In the genomic region with DNA sequence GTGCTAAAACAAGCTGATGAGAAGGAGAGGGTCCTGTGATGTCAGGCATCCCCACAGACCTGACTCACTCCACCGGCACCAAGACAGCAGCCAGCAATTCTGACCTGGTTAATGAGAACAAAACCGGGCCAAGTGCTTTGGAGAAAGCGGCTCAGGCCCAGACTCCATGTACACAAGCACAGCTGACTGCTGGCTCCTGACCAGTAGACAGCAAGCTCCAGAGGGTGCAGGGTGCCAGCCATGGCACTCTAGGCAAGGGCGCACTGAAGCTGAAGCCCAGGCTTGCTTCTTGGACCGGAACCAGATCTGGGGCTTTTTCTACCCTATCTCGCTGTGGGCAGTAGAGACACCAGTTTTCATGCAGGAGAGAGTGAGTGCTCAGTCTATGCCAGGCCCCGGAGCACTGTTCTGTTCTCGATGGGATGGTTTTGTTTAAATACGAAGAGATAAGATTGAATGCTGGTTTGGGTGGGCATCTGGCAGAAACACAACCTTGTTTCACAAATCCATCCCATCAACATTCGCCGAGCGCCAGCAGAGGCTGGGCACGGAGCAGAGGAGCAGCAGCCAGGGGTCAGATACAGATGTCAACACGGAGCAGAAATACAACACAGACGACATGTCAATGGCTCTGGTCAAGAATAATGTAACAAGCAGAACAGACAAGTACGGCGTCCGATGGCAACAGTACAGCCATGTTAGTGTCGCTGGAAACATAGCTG, we compare ENCODE assay signal across 10 mouse cellular contexts.
DNase-seq lines count a peak whose midpoint lies in the region; ATAC-seq and TF ChIP-seq lines count a peak whose summit lies in the region.
"Had no signal": no experiment of that assay in that cellular context is flagged by ENCODE, and none has a peak within 500 bp of the region (broad histone marks: within the 10 kb centered on the region; RNA-seq: fewer than 3 reads in every experiment).

No protein-coding gene starts in this region.

- no peak overlapping the region for H3K4me2 ChIP-seq in intestine, embryonic 16.5 days (ENCODE audit: low read depth, low read length)
- H3K4me2 ChIP-seq in intestine, embryonic 15.5 days (replicated peaks), result no peak overlapping the region
- no peak overlapping the region for H3K4me2 ChIP-seq in lung, embryonic 14.5 days

- no peak for ATAC-seq in intestine, embryonic 16.5 days
- no peak for ATAC-seq in intestine, embryonic 15.5 days
- peak; percentile 75 for ATAC-seq in lung, embryonic 14.5 days (ENCODE audit: insufficient read depth)
- ATAC-seq in megakaryocyte-erythroid progenitor cell, adult 5-6 weeks (replicated peaks; ENCODE audit: low FRiP score, low TSS enrichment, poor library complexity, severe bottlenecking), result no peak

- TF ChIP-seq POLR2A in brain, embryonic 14.5 days (IDR thresholded peaks at IDR 0.05; ENCODE audit: borderline replicate concordance, extremely low read depth, insufficient read depth, insufficient read length, poor library complexity, severe bottlenecking), result no peak

- H3K9me3 ChIP-seq in intestine, embryonic 16.5 days (ENCODE audit: control insufficient read depth, low read length), result no peaks in the 10 kb centered on the region
- H3K9me3 ChIP-seq in intestine, embryonic 15.5 days, result no peaks in the 10 kb centered on the region
- H3K9me3 ChIP-seq in lung, embryonic 14.5 days (ENCODE audit: low read depth, low read length), result no peaks in the 10 kb centered on the region
- H3K9me3 ChIP-seq: megakaryocyte, embryonic 14.5 days had no signal

- 80% methylated on average over 19 of the region's 19 CpGs for WGBS in intestine, embryonic 16.5 days
- WGBS in intestine, embryonic 15.5 days, result 74% methylated on average over 19 of the region's 19 CpGs
- WGBS in lung, embryonic 14.5 days, result 67% methylated on average over 19 of the region's 19 CpGs

- H3K9ac ChIP-seq in intestine, embryonic 16.5 days (ENCODE audit: low read depth, low read length), result no peak overlapping the region
- no peak overlapping the region for H3K9ac ChIP-seq in intestine, embryonic 15.5 days
- no peak overlapping the region for H3K9ac ChIP-seq in lung, embryonic 14.5 days

- TF ChIP-seq CTCF in brain, embryonic 14.5 days (IDR thresholded peaks at IDR 0.05; ENCODE audit: borderline replicate concordance, extremely low read depth, insufficient read depth, insufficient read length), result no peak
- TF ChIP-seq CTCF in lung, embryonic 14.5 days (IDR thresholded peaks at IDR 0.05; ENCODE audit: low read depth), result no peak

- H3K4me1 ChIP-seq in intestine, embryonic 16.5 days (ENCODE audit: control insufficient read depth, insufficient read depth, low read length), result no peaks in the 10 kb centered on the region
- no peaks in the 10 kb centered on the region for H3K4me1 ChIP-seq in intestine, embryonic 15.5 days (replicated peaks)
- H3K4me1 ChIP-seq in lung, embryonic 14.5 days (ENCODE audit: insufficient read depth), result peaks cover 4% of the 10 kb centered on the region; the same call in 1 of the 2 replicates
- H3K4me1 ChIP-seq: megakaryocyte, embryonic 14.5 days had no signal

- no peaks in the 10 kb centered on the region for H3K27me3 ChIP-seq in intestine, embryonic 16.5 days (replicated peaks; ENCODE audit: control insufficient read depth, insufficient read depth, low read length)
- H3K27me3 ChIP-seq in intestine, embryonic 15.5 days (replicated peaks), result no peaks in the 10 kb centered on the region
- no peaks in the 10 kb centered on the region for H3K27me3 ChIP-seq in lung, embryonic 14.5 days (ENCODE audit: insufficient read depth, low read length)

- 0 out of 2 replicates have a peak overlapping the region, but pooled peaks have one; percentile 7 for H3K27ac ChIP-seq in intestine, embryonic 16.5 days (ENCODE audit: low read length)
- no peak overlapping the region; the same call in 1 of the 2 replicates for H3K27ac ChIP-seq in intestine, embryonic 15.5 days
- H3K27ac ChIP-seq in lung, embryonic 14.5 days (ENCODE audit: low read depth), result no peak overlapping the region; the same call in 1 of the 2 replicates
- H3K27ac ChIP-seq: kidney, postnatal 0 days had no signal

- H3K4me3 ChIP-seq in intestine, embryonic 16.5 days (ENCODE audit: low read length), result no peak overlapping the region
- H3K4me3 ChIP-seq in intestine, embryonic 15.5 days (replicated peaks), result no peak overlapping the region
- H3K4me3 ChIP-seq in lung, embryonic 14.5 days (ENCODE audit: low read depth, low read length), result no peak overlapping the region
- H3K4me3 ChIP-seq: megakaryocyte, embryonic 14.5 days had no signal

- no peaks in the 10 kb centered on the region for H3K36me3 ChIP-seq in intestine, embryonic 16.5 days (ENCODE audit: control insufficient read depth, insufficient read depth, low read length)
- H3K36me3 ChIP-seq in intestine, embryonic 15.5 days, result no peaks in the 10 kb centered on the region
- no peaks in the 10 kb centered on the region for H3K36me3 ChIP-seq in lung, embryonic 14.5 days (ENCODE audit: insufficient read depth)

- DNase-seq in brain, embryonic 14.5 days (ENCODE audit: low read depth), result peak; percentile 71
- DNase-seq in gastrocnemius, adult 18-20 months (ENCODE audit: low spot score), result peak; percentile 57
- peak; percentile 40 for DNase-seq in lung, embryonic 14.5 days
- no peak for DNase-seq in embryo, embryonic 10 days (ENCODE audit: low spot score)
- no peak for DNase-seq in kidney, postnatal 10 days

Comparison
In these comparisons a context has a peak if more than half of its experiments do, and no peak if none do; other contexts are left out.
1. DNase-seq: peak in brain, embryonic 14.5 days (single experiment), gastrocnemius, adult 18-20 months (single experiment) and lung, embryonic 14.5 days (single experiment); none in embryo, embryonic 10 days (single experiment) and kidney, postnatal 10 days (single experiment).